Mouse (Mus musculus): Measurements from ENCODE around the gene Ldb3. TPM values are rescaled to one million over a fixed set of nuclear protein-coding genes. Genes with fewer than 3 reads are reported as not detected.

The Ldb3 gene
- polyA plus RNA-seq, 1 experiment from 2014 or later: 0.31 TPM

DNA sequence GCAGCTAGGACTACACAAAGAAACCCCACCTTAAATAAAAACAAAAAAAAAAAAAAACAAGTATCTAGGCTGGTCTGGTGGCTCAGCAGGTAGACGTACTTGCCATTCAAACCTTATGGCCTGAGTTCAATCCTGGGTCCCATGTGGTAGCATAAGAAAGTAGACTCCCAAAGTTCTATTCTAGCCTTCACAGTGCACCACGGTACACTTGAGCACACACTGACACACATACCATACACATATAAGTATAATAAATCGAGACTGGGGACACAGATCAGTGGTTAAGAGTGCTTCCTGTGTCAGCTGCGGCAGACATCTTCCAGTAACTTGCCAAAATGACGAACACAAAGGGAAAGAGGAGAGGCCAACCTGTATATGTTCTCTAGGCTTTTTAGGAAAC is 72.6 kb downstream of the Ldb3 start:
- Histone ChIP-seq H3K9ac (ENCODE audit: low read depth, low read length) (no peak overlapping the region), H3K9me3 (ENCODE audit: control insufficient read depth, low read length) (no peaks in the 10 kb centered on the region), H3K36me3 (ENCODE audit: control insufficient read depth, insufficient read depth, low read length) (no peaks in the 10 kb centered on the region), H3K27me3 (ENCODE audit: control insufficient read depth, insufficient read depth, low read length) (no peaks in the 10 kb centered on the region), H3K4me2 (replicated peaks; ENCODE audit: low read depth, low read length) (no peak overlapping the region), H3K27ac (ENCODE audit: low read depth, low read length) (no peak overlapping the region), H3K4me1 (ENCODE audit: control insufficient read depth, insufficient read depth, low read length) (no peaks in the 10 kb centered on the region), H3K4me3 (ENCODE audit: low read length) (no peak overlapping the region)
- no peak for ATAC-seq (ENCODE audit: low FRiP score, low TSS enrichment)
- 82% methylated on average over 5 of the region's 5 CpGs for WGBS

DNA sequence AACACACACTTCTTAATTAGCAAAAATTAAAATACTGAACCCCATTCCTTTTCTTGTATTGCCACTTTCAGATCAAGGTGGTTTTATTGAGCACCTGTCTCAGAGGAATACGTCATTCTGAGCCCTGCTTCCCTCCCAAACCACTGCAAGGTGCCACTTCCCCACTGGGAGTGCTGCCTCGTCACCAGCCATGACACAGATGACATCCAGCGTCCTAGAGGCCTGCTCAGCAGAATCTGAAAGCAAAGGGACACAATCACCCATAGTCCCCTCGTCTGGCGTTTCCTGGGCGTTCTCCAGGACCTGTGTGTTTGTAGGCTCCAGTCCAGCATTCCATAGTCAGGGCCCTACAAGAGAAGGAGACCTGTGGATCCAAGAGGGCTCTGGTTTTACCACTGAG is 74.4 kb downstream of the Ldb3 start:
- 50% methylated on average over 6 of the region's 6 CpGs for WGBS
- H3K4me1 ChIP-seq (ENCODE audit: control insufficient read depth, insufficient read depth, low read length): no peaks in the 10 kb centered on the region
- H3K27ac ChIP-seq (ENCODE audit: low read depth, low read length): no peak overlapping the region
- no peaks in the 10 kb centered on the region for H3K27me3 ChIP-seq (ENCODE audit: control insufficient read depth, insufficient read depth, low read length)
- H3K9me3 ChIP-seq (ENCODE audit: control insufficient read depth, low read length): no peaks in the 10 kb centered on the region
- no peaks in the 10 kb centered on the region for H3K36me3 ChIP-seq (ENCODE audit: control insufficient read depth, insufficient read depth, low read length)
- ATAC-seq (ENCODE audit: low FRiP score, low TSS enrichment): no peak
- H3K9ac ChIP-seq (ENCODE audit: low read depth, low read length): no peak overlapping the region
- H3K4me2 ChIP-seq (replicated peaks; ENCODE audit: low read depth, low read length): no peak overlapping the region
- no peak overlapping the region for H3K4me3 ChIP-seq (ENCODE audit: low read length)

DNA sequence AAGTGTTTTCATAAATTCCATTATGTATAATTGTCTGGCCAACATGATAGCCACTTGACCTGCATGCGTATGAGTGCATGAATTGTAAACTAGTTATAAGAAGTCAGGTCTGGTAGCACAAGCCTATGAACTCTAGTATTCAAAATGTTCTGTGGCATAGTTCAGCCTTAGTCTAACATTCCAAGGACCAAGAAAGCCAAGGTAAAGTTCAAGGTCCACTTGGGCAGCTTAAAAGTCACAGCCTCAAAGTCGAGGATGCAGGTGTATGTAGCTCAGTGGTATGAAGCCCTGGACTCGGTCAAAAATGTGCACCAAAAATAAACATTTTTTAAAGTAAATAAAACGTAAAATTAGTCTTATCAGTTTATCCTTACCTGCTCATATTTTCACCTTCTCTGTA is 75.9 kb downstream of the Ldb3 start:
- Histone ChIP-seq H3K9ac (ENCODE audit: low read depth, low read length) (no peak overlapping the region), H3K4me1 (ENCODE audit: control insufficient read depth, insufficient read depth, low read length) (peaks cover 4% of the 10 kb centered on the region; the same call in 1 of the 2 replicates), H3K9me3 (ENCODE audit: control insufficient read depth, low read length) (no peaks in the 10 kb centered on the region), H3K4me2 (replicated peaks; ENCODE audit: low read depth, low read length) (no peak overlapping the region), H3K36me3 (ENCODE audit: control insufficient read depth, insufficient read depth, low read length) (no peaks in the 10 kb centered on the region), H3K4me3 (ENCODE audit: low read length) (no peak overlapping the region), H3K27ac (ENCODE audit: low read depth, low read length) (no peak overlapping the region), H3K27me3 (ENCODE audit: control insufficient read depth, insufficient read depth, low read length) (no peaks in the 10 kb centered on the region)
- 85% methylated on average over 4 of the region's 4 CpGs for WGBS
- ATAC-seq (ENCODE audit: low FRiP score, low TSS enrichment): no peak

DNA sequence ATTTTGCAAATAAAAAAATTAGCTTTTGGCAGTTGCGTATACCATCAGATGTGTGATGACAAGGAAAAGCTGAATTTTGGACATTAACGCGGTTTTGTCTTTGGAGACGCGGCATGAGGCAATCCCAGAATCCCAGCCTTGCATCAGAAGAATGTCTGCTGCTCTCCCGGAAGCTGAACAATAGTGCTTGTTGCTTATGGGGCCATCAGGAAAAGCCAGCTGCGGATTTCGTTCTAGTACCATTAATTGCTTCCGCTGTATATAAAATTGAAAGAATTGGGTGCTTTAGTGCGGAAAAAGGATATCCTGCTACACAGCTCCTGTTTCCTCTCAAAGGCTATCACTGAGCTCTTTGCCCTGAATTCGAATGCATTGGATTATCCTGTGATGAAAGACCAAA is 76.6 kb downstream of the Ldb3 start:
- WGBS: 70% methylated on average over 11 of the region's 11 CpGs
- Histone ChIP-seq H3K4me1 (ENCODE audit: control insufficient read depth, insufficient read depth, low read length) (peaks cover 4% of the 10 kb centered on the region; the same call in 1 of the 2 replicates), H3K27me3 (ENCODE audit: control insufficient read depth, insufficient read depth, low read length) (no peaks in the 10 kb centered on the region), H3K4me3 (ENCODE audit: low read length) (no peak overlapping the region), H3K36me3 (ENCODE audit: control insufficient read depth, insufficient read depth, low read length) (no peaks in the 10 kb centered on the region), H3K27ac (ENCODE audit: low read depth, low read length) (no peak overlapping the region), H3K9me3 (ENCODE audit: control insufficient read depth, low read length) (no peaks in the 10 kb centered on the region), H3K4me2 (replicated peaks; ENCODE audit: low read depth, low read length) (no peak overlapping the region), H3K9ac (ENCODE audit: low read depth, low read length) (no peak overlapping the region)
- no peak for ATAC-seq (ENCODE audit: low FRiP score, low TSS enrichment)

DNA sequence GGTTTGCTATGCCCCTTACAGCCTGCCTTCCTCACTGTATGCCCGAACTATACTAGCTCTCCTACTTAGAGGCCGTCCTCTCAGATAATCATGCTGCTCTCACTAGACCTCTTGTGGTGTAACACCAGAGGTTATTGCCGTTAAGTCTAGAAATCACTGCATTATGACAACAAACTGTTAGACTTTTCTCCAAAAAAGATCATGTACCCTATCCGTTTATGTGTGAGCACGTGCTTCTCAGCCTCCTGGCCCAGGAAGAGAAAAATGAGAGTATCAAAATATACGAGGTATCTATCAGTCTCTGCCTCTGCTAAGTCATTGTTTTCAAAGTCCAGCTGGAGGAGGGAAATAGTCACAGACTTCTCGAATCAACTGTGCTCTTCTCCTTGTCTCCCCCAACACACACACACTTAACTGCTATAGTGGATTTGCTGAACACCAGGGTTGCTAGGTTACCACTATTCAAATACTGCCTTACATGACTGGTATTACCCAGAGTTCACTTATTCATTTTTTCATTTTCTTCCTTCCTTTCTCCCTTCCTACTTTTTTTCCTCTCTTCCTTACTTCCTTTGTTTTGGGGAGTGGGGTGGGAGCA is 79.5 kb downstream of the Ldb3 start:
- Histone ChIP-seq H3K9me3 (ENCODE audit: control insufficient read depth, low read length) (no peaks in the 10 kb centered on the region), H3K27ac (ENCODE audit: low read depth, low read length) (no peak overlapping the region), H3K27me3 (ENCODE audit: control insufficient read depth, insufficient read depth, low read length) (no peaks in the 10 kb centered on the region), H3K4me1 (ENCODE audit: control insufficient read depth, insufficient read depth, low read length) (peaks cover 4% of the 10 kb centered on the region; the same call in 1 of the 2 replicates), H3K4me3 (ENCODE audit: low read length) (no peak overlapping the region), H3K36me3 (ENCODE audit: control insufficient read depth, insufficient read depth, low read length) (no peaks in the 10 kb centered on the region), H3K4me2 (replicated peaks; ENCODE audit: low read depth, low read length) (no peak overlapping the region), H3K9ac (ENCODE audit: low read depth, low read length) (no peak overlapping the region)
- ATAC-seq (ENCODE audit: low FRiP score, low TSS enrichment): no peak
- WGBS: 34% methylated on average over 7 of the region's 7 CpGs

DNA sequence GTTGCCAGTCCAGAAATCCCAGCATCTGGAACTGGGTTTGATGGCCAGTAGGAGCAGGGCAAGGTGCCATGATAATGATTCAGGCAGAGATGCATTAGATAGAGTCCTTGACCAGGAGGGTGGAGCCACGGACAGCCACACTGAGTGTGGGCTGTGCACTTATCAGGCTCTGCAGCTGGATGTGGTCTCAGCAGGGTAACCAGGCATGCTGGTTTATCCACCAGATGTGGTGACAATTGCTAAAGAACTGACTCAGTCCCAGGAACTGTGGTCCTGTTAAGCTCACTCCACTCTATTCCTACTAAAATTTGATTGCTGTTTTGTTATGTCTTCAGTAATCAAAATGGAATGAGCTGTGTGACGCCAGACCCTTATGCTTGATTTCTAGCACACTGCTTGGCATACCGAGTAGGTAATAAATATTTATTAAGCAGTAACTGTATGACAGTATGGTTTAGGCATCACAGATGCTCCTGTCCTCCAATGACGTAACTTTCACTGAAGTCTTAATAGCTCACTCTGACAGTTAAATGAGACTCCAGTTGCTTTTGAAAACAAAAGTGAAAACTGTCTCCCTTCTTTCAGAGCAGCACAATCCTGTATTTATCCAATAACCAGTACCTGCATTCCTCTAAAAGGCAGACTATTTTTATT is 80.2 kb downstream of the Ldb3 start:
- Histone ChIP-seq H3K4me1 (ENCODE audit: control insufficient read depth, insufficient read depth, low read length) (peaks cover 4% of the 10 kb centered on the region; the same call in 1 of the 2 replicates), H3K4me3 (ENCODE audit: low read length) (no peak overlapping the region), H3K36me3 (ENCODE audit: control insufficient read depth, insufficient read depth, low read length) (no peaks in the 10 kb centered on the region), H3K9me3 (ENCODE audit: control insufficient read depth, low read length) (no peaks in the 10 kb centered on the region), H3K27ac (ENCODE audit: low read depth, low read length) (no peak overlapping the region), H3K4me2 (replicated peaks; ENCODE audit: low read depth, low read length) (no peak overlapping the region), H3K27me3 (ENCODE audit: control insufficient read depth, insufficient read depth, low read length) (no peaks in the 10 kb centered on the region), H3K9ac (ENCODE audit: low read depth, low read length) (no peak overlapping the region)
- WGBS: 33% methylated on average over 4 of the region's 4 CpGs
- ATAC-seq (ENCODE audit: low FRiP score, low TSS enrichment): no peak

DNA sequence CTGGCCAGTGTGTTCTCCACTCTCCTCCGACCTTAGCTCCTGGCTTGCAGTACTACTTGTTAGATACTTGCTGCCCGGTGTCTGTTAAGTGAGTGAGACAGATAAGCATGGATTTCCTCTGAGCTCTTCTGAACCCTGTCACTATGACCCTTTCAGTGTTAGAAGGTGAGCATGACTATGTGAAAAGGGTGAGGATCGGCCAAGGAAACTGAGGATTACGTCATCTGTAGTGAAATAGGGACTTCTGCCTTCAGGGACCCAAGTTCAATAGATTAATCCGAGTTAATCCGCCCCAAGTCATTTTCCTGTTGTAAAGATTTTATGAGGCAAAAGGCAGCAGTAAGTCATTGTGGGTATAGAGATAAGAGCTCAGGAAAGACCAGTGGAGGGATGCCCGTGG is 83.2 kb downstream of the Ldb3 start:
- no peak for ATAC-seq (ENCODE audit: low FRiP score, low TSS enrichment)
- H3K36me3 ChIP-seq (ENCODE audit: control insufficient read depth, insufficient read depth, low read length): no peaks in the 10 kb centered on the region

DNA sequence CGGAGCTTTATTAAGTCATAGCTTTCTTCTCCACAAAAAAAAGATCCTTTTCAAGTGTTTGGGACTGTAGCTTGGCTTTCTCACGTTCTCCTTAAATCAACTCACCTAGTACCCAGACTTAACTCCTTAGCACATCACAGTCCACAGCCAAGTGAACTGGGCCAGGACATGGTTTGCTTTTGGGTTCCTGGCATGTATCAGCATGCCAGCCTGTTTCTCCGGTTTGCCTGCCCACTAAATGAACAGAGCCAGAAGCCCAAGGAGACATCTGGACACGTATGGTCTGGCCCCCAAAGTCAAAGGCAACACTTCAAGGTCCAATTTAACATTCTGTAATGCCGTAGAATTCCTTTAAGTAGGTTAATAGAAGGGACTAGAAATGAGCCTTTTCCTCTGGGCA is 84.1 kb downstream of the Ldb3 start:
- Histone ChIP-seq H3K4me3 (ENCODE audit: low read length) (no peak overlapping the region), H3K36me3 (ENCODE audit: control insufficient read depth, insufficient read depth, low read length) (no peaks in the 10 kb centered on the region), H3K9ac (ENCODE audit: low read depth, low read length) (no peak overlapping the region), H3K4me2 (replicated peaks; ENCODE audit: low read depth, low read length) (no peak overlapping the region), H3K27ac (ENCODE audit: low read depth, low read length) (no peak overlapping the region), H3K27me3 (ENCODE audit: control insufficient read depth, insufficient read depth, low read length) (no peaks in the 10 kb centered on the region), H3K9me3 (ENCODE audit: control insufficient read depth, low read length) (no peaks in the 10 kb centered on the region), H3K4me1 (ENCODE audit: control insufficient read depth, insufficient read depth, low read length) (peaks cover 13% of the 10 kb centered on the region; the same call in 1 of the 2 replicates)
- no peak for ATAC-seq (ENCODE audit: low FRiP score, low TSS enrichment)
- 86% methylated on average over 5 of the region's 5 CpGs for WGBS

More for the DNA sequence above, 83.2 kb downstream of the Ldb3 start:
- Histone ChIP-seq H3K9me3 (ENCODE audit: control insufficient read depth, low read length) (no peaks in the 10 kb centered on the region), H3K4me2 (replicated peaks; ENCODE audit: low read depth, low read length) (no peak overlapping the region), H3K4me3 (ENCODE audit: low read length) (no peak overlapping the region), H3K27me3 (ENCODE audit: control insufficient read depth, insufficient read depth, low read length) (no peaks in the 10 kb centered on the region), H3K27ac (ENCODE audit: low read depth, low read length) (no peak overlapping the region), H3K9ac (ENCODE audit: low read depth, low read length) (no peak overlapping the region), H3K4me1 (ENCODE audit: control insufficient read depth, insufficient read depth, low read length) (peaks cover 5% of the 10 kb centered on the region; the same call in 1 of the 2 replicates)
- 75% methylated on average over 7 of the region's 7 CpGs for WGBS

DNA sequence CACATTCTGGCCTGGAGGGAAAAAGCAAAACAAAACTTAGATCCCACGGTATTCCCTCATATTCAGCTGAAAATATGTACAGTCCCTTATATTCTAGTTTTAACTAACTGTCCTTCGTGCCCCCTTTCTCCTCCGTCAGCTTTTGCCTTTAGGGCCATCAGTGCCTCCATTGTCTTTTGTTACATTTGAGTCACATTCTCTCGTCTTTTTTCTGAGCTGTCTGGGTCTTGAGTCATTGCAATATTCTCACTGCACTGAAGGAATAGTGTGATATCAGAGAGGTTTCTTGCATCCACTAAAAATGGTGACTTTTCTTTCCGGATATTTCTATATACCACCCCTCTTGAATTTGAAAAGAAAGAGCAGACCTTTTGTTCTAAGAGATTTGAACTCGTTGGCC is 84.7 kb downstream of the Ldb3 start:
- H3K9me3 ChIP-seq (ENCODE audit: control insufficient read depth, low read length): no peaks in the 10 kb centered on the region
- H3K9ac ChIP-seq (ENCODE audit: low read depth, low read length): no peak overlapping the region; the same call in 1 of the 2 replicates
- no peaks in the 10 kb centered on the region for H3K27me3 ChIP-seq (ENCODE audit: control insufficient read depth, insufficient read depth, low read length)
- H3K36me3 ChIP-seq (ENCODE audit: control insufficient read depth, insufficient read depth, low read length): no peaks in the 10 kb centered on the region
- H3K4me3 ChIP-seq (ENCODE audit: low read length): peak overlapping the region; percentile 94; the same call in 1 of the 2 replicates
- peak overlapping the region; percentile 58 for H3K4me2 ChIP-seq (replicated peaks; ENCODE audit: low read depth, low read length)
- no peak for ATAC-seq (ENCODE audit: low FRiP score, low TSS enrichment)
- peaks cover 15% of the 10 kb centered on the region; the same call in 1 of the 2 replicates for H3K4me1 ChIP-seq (ENCODE audit: control insufficient read depth, insufficient read depth, low read length)
- 58% methylated on average over 6 of the region's 6 CpGs for WGBS
- peak overlapping the region; percentile 97; the same call in 1 of the 2 replicates for H3K27ac ChIP-seq (ENCODE audit: low read depth, low read length)
